Mouse (Mus musculus): ENCODE results near the gene Nme3. TPM values are rescaled to one million over a fixed set of nuclear protein-coding genes. Genes with fewer than 3 reads are reported as not detected.

Nme3 gene
- total RNA-seq, 2 experiments from 2014 or later, result 60.1 to 63.7 TPM

- DNase-seq (ENCODE audit: low spot score in 2 of 2), result no peak
- H3K4me3 ChIP-seq, result peak overlapping the region; percentile 96
- H3K27ac ChIP-seq, result peak overlapping the region; percentile 94
- TF ChIP-seq CTCF (conservative IDR thresholded peaks at IDR 0.05), result no peak
These were observed 594 bp upstream of the Nme3 start for GRCm38 (mm10) chr17:24895571-24896240.

GRCm38 (mm10) chr17:24896993-24897269, 631 bp downstream of the Nme3 start:
- TF ChIP-seq CTCF (conservative IDR thresholded peaks at IDR 0.05), result no peak
- DNase-seq (ENCODE audit: low spot score in 2 of 2), result no peak
- peak overlapping the region; percentile 96 for H3K4me3 ChIP-seq
- H3K27ac ChIP-seq, result peak overlapping the region; percentile 94

GRCm38 (mm10) chr17:24897600-24897999, 1.3 kb downstream of the Nme3 start:
- TF ChIP-seq CTCF (conservative IDR thresholded peaks at IDR 0.05), result no peak
- DNase-seq (ENCODE audit: low spot score in 2 of 2), result no peak
- H3K4me3 ChIP-seq, result peak overlapping the region; percentile 96; the same call in 1 of the 2 replicates
- peak overlapping the region; percentile 94; the same call in 1 of the 2 replicates for H3K27ac ChIP-seq

- no peak for TF ChIP-seq CTCF (conservative IDR thresholded peaks at IDR 0.05)
- peak overlapping the region; percentile 94; the same call in 1 of the 2 replicates for H3K27ac ChIP-seq
- H3K4me3 ChIP-seq, result no peak overlapping the region
- DNase-seq (ENCODE audit: low spot score in 2 of 2), result no peak
These were observed 1.9 kb downstream of the Nme3 start for GRCm38 (mm10) chr17:24898041-24898854.

- no peak for DNase-seq (ENCODE audit: low spot score in 2 of 2)
- H3K4me3 ChIP-seq, result no peak overlapping the region
- peak overlapping the region; percentile 65; the same call in 1 of the 2 replicates for H3K27ac ChIP-seq
- TF ChIP-seq CTCF (conservative IDR thresholded peaks at IDR 0.05), result no peak
These were observed 2.9 kb downstream of the Nme3 start for GRCm38 (mm10) chr17:24899153-24899552.

GRCm38 (mm10) chr17:24900014-24900413, 3.7 kb downstream of the Nme3 start:
- no peak for DNase-seq (ENCODE audit: low spot score in 2 of 2)
- Histone ChIP-seq H3K4me3 (no peak overlapping the region), H3K27ac (peak overlapping the region; percentile 65; the same call in 1 of the 2 replicates)
- TF ChIP-seq CTCF (conservative IDR thresholded peaks at IDR 0.05), result no peak

GRCm38 (mm10) chr17:24902124-24902523, 5.8 kb downstream of the Nme3 start:
- TF ChIP-seq CTCF (conservative IDR thresholded peaks at IDR 0.05), result no peak
- no peak overlapping the region for H3K4me3 ChIP-seq
- peak overlapping the region; percentile 10; the same call in 1 of the 2 replicates for H3K27ac ChIP-seq
- no peak for DNase-seq (ENCODE audit: low spot score in 2 of 2)

GRCm38 (mm10) chr17:24902671-24903474, 6.6 kb downstream of the Nme3 start:
- peak overlapping the region; percentile 53 for H3K27ac ChIP-seq

GRCm38 (mm10) chr17:24903767-24904166, 7.5 kb downstream of the Nme3 start:
- DNase-seq (ENCODE audit: low spot score in 2 of 2), result no peak
- no peak for TF ChIP-seq CTCF (conservative IDR thresholded peaks at IDR 0.05)
- Histone ChIP-seq H3K27ac (peak overlapping the region; percentile 79; the same call in 1 of the 2 replicates), H3K4me3 (no peak overlapping the region)

More at GRCm38 (mm10) chr17:24902671-24903474, 6.6 kb downstream of the Nme3 start:
- DNase-seq (ENCODE audit: low spot score in 2 of 2), result no peak
- H3K4me3 ChIP-seq, result no peak overlapping the region
- TF ChIP-seq CTCF (conservative IDR thresholded peaks at IDR 0.05), result peak; percentile 71

GRCm38 (mm10) chr17:24907591-24907990, 11.3 kb downstream of the Nme3 start:
- DNase-seq (ENCODE audit: low spot score in 2 of 2), result no peak
- Histone ChIP-seq H3K27ac (0 out of 2 replicates have a peak overlapping the region, but pooled peaks have one; percentile 12), H3K4me3 (no peak overlapping the region)
- TF ChIP-seq CTCF (conservative IDR thresholded peaks at IDR 0.05), result no peak

- H3K4me3 ChIP-seq, result no peak overlapping the region
- no peak for TF ChIP-seq CTCF (conservative IDR thresholded peaks at IDR 0.05)
These were observed 17.7 kb downstream of the Nme3 start for GRCm38 (mm10) chr17:24913984-24914383.

GRCm38 (mm10) chr17:24923246-24923645, 26.9 kb downstream of the Nme3 start:
- Histone ChIP-seq H3K4me3 (no peak overlapping the region), H3K27ac (no peak overlapping the region)
- DNase-seq (ENCODE audit: low spot score in 2 of 2), result no peak
- no peak for TF ChIP-seq CTCF (conservative IDR thresholded peaks at IDR 0.05)

More at GRCm38 (mm10) chr17:24913984-24914383, 17.7 kb downstream of the Nme3 start:
- H3K27ac ChIP-seq, result no peak overlapping the region
- no peak for DNase-seq (ENCODE audit: low spot score in 2 of 2)

GRCm38 (mm10) chr17:24929506-24929905, 33.2 kb downstream of the Nme3 start:
- no peak overlapping the region for H3K4me3 ChIP-seq
- no peak overlapping the region for H3K27ac ChIP-seq
- no peak for TF ChIP-seq CTCF (conservative IDR thresholded peaks at IDR 0.05)
- DNase-seq (ENCODE audit: low spot score in 2 of 2), result no peak

Data from layer of hippocampus, adult 2 months (tissue).